Mouse (Mus musculus) layer of hippocampus, adult 18-20 months (tissue): ENCODE results near the gene Scarf2. TPM values are rescaled to one million over a fixed set of nuclear protein-coding genes. Genes with fewer than 3 reads are reported as not detected.
A peak's percentile ranks its signal among the peaks of the same experiment; 100 is the strongest.

Source experiments
- DNase-seq, 2 experiments: peaks; one replicate each; pipeline ENCODE4 v3.0.0; 2022; ENCODE audit warnings: low spot score in 2 of 2
- total RNA-seq, 2 experiments: library from RNA; stranded (reverse); gene quantifications; 2 replicates each; pipeline ENCODE4 v1.2.3; 2021

Gene Scarf2
- total RNA-seq, 2 experiments from 2014 or later: 1.5 to 2.5 TPM

DNA sequence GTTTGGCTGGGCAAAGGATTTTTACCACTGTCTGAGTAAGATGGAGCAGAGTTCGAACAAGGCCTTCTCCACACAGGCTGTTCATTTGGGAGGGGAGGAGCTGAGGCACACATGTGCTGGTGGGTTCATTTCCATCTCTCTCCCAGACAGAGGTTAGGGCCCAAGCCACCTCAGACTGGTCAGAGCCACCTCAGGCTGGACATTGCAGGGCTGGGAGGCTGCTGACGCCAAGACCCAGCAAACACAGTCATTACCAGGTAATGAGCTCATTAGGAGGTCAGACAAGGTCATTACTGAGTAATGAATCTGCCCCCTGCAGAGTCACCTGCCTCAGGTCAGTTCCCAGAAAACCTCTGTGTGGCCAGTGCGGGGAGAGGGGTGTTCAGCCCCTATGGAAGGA, 31.8 kb downstream of the Scarf2 start:
- no peak for DNase-seq

DNA sequence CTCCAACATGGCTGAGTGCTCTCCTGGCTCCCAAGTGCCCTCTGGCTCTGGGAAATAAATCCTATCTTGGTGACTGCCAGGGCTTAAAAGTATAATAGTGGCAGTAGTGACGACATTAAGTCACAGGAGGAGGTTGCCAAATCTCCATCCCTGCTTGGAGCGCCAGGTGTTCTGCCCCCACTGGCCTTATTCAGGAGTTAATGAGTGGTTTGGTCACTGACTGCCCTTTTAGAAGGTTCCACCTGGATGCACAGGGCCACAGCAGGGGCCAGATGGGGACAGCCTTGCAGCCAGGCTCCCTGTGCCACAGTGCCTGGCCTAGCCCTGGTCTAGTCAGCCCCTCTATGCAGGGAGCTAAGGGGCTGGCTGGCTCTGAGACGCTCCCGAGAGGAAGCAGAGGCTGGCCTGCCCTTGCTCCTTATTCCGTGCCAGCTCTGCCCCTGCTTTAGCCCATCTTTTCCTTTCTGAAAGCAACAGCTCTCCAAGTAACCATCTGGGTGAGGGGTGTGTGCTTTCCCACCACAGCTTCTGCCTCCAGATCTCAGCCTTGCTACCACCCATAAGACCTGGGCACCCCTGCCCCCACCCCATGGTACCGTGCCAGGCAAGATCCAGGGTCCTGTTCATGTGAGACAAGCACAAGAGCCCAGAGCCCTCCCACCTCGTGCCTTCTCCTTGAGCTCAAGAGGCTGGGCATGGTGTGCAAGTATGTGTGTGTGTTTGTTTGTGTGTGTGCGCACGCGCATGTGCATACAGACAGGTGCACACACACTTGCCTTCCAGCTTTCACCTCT, 33.5 kb downstream of the Scarf2 start:
- no peak for DNase-seq

DNA sequence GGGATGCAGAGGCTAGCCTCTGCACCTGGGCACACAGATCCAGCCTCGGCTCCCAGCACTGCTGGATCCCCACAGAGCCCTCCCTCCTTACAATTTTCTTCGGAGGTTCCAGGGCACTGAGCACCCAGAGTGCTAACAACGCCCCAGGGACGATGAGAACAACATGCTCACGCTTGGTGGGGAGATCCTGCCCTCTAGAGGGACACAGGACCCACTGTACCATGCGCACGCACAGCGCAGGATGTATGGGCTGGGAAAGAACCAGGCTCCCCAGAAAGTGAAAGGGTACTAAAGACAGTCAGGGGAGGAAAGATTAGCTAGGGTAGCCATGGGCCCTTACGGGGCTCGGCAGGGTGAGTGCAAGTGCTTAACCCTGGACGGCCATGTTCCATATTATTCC, 34.7 kb downstream of the Scarf2 start:
- DNase-seq: no peak

DNA sequence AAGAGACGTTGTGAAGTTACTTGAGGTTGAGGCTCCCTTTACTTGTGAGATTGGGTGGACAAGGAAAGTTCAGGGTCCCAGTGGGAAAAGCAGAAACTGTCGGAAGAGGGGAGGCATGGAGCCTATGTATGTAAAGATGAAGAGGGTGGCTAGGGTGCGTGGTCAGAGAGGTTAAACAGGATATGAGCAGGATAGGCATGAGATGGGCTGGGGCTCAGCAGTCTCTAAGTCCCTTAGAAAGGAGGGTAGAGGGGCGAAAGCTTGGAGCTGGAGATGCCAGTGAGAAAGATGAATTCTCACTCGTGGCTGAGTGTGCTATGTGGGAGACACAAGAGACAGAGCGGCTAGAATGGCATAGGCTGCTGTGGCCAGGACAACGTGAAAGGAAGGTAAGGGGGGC, 35.7 kb downstream of the Scarf2 start, which contains the start of gene B830017H08Rik:
TSS of gene B830017H08Rik (plus strand) at position 301 of the 400 bp plus-strand sequence.
- DNase-seq: no peak

DNA sequence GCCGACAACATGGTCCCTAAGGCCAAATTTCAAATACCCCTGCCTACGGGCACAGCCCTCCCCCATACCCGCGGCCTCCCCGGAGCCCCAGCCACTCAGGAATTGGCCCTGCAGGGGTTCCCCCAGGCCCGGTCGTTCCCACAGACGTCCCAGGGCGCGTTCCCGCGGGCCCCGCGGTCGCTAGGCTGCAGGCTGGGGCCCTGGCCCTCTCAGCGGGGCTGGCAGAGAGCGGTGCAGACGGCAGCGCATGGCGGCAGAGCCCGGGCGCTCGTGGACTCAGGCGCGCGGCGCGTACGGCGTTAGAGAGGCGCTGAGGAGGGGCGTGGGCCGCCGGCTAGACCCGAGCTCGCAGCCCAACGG, 36.2 kb downstream of the Scarf2 start:
- peak; percentile 50 to 59 for DNase-seq

- peak; percentile 59 for DNase-seq
Observed at GRCm38 (mm10) chr16:17833681-17834399, 36.8 kb downstream of the Scarf2 start.

- no peak for DNase-seq
Observed at GRCm38 (mm10) chr16:17834543-17834942, 37.5 kb downstream of the Scarf2 start.

DNA sequence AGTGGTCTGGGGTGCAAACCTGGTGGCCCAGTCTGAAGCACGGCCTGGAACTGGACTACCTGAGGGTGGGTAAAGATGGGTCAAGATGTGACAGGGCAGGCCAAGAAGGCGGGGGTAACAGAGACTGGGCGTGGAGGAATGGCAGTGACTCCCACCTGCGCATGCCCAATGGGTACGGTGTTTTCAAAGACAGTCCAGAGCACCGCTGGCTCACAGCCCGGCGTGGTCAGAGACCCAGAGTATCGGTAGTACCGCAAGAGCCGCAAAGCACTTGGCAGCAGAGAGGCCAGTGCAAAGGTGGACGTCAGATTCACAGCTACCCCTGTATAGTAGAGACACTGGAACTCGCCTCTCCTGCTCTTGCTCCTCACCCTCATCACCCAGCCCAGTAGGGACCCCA, 38.4 kb downstream of the Scarf2 start:
- no peak for DNase-seq

- no peak for DNase-seq
Observed at GRCm38 (mm10) chr16:17838051-17838450, 41.0 kb downstream of the Scarf2 start, which contains the start of gene Car15. Gene Car15, minus strand, starts transcription at chr16:17838364.

DNA sequence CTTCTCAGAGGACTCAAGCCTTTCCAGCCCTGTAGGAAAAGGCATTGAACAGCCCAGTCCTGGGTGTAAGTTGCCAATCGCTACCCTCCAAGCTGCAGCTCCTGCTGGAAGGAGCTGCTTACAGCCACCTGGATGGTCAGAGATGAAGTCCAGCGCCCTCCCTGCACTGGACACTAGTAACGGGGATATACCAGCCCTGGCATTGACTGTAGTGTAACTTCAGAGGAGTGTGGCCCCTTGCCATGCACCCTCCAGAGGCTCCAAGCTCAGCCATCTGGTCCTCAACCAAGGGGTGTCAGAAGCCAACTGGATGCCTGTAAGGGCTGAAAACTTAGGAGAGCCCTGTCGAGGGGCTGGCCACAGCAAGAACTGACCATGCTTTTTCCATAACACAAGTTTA, 42.9 kb downstream of the Scarf2 start:
- no peak for DNase-seq

- no peak for DNase-seq
Observed at GRCm38 (mm10) chr16:17842437-17842836, 45.4 kb downstream of the Scarf2 start.

DNA sequence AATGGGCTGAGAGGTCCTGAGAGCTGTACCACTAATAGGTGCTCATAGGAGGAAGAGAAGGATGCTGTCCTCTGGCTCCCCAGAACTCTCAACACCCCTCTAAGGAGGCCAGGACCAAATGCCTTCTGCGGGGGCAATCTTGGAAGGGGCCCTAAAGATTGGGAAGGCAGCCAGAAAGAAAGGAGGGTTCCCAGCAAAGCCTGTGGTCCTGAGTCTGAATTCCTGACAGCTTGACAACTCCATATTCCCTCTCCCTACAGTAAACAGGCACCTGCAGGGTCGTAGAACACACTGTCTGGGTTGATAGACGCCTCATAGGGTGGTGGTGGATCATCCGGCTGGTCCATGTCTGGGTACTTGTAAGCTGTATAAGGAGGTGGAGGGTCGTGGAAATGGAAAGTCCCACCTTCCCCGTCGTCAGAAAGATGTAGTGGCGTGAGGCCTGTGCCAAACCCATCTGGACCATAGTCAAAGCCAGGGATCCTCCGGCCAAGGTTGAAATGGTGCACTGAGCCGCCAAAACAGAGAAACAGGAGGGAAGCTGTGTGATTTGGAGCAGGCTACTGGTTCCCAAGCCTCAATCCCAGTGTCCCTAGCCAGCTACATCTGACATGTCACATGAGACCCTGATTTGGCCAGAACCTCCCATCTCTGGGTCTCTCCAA, 46.8 kb downstream of the Scarf2 start:
- DNase-seq: no peak

DNA sequence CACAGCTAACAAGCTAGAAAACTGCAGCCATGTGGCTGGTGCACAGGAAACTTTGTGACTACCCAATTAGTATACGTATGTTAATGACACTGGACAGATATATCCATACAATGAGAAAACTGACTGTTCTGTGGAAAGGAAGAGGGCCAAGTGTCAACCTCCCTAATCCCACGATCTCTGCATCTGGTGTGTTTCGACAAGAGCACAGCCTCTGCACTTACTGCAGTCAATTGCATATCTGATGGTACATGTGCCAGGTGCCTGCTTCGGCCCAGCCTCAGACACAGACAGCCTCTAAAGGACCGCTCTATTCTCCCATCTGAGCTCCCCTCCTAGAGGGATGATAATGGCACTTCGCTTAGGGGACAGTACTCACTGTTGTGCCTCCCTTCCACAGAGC, 51.3 kb downstream of the Scarf2 start:
- no peak for DNase-seq

DNA sequence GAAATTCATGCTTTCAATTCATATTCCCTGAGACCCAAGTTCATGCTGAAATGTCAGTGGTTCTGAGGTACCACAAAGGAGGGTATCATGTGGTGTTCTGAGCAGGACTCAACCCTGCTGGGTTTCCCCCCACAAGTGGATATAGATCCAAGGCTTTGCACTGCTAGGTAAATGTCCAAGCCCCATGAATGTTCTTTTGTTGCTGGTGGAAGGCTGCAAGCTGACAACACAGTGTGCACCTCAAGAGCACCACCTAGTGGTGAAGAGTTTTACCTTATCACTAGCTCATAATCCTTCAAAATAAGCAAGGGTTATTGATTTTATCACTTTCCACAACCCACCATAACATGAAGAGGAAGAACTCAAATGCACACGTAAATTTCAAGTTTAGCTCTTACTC, 51.8 kb downstream of the Scarf2 start:
- peak in 1 of 2 experiments; percentile 84 for DNase-seq

DNA sequence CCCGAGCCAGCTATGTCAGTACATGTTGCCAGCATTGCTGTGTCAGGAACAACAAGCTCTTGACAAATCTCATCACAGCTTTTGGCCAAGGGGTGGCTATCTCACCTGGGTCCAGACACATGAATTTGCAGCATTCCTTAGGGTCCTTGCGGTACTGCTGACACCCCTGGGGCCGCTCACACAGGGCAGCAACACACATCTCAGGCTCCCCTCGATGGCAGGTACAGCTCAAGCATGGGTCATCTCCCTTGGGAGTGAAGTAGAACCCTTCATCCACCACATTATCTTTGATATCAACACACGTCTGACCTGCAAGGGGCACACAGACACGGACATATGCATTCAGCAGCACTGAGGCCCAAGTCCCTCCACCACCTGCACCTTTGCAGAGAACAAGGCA, 52.4 kb downstream of the Scarf2 start:
- no peak for DNase-seq

DNA sequence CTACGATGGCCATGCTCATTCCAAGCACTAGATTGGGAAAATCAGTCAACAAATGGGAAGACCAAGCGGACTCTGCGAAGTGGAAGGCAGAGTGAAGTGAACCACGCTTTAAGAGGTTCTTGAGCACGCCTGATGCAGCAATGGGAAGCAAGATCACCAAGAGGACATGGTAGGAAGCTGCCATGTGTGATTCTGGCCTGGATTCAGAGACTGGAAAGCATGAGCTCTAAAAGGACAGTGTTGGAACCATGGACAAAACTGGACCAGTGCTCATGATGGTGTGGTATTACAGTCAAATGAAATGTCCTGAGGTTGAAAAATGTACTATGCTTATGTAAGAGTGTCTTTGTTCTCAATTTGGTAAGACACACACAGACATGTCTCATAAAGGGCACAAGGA, 54.2 kb downstream of the Scarf2 start:
- DNase-seq: no peak

GRCm38 (mm10) chr16:17851860-17852259, 54.8 kb downstream of the Scarf2 start:
- DNase-seq: peak in 1 of 2 experiments; percentile 37

GRCm38 (mm10) chr16:17853263-17853662, 56.2 kb downstream of the Scarf2 start:
- DNase-seq: no peak

GRCm38 (mm10) chr16:17857157-17857556, 60.1 kb downstream of the Scarf2 start:
- no peak for DNase-seq
